Mouse (Mus musculus): ENCODE results near the gene Tbx18. TPM values are rescaled to one million over a fixed set of nuclear protein-coding genes. Genes with fewer than 3 reads are reported as not detected.

Gene Tbx18
- total and polyA plus RNA-seq, 3 experiments: not detected

DNA sequence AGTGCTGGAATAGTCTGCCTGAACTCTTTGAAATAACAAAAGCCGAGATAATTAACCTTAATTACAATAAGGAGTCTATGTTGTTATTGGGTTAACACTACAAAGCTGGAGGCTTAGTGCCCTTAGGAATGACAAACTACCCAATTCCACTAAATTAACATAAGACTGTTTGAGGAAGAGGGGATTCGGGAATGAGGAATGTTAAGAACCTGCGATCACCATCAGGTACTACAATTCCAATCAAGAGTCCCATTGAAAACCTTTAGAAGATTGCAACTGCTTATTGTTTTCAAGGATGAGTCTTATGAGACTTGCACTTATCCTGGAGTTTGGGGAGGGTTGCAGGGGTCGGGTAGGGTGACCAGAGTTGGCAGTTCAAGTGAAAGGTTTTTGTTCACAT, 24.6 kb upstream of the Tbx18 start:
- H3K27me3 ChIP-seq (ENCODE audit: control insufficient read depth in 1 of 2, insufficient read depth in 2 of 2, low read length in 2 of 2): no peaks in the 10 kb centered on the region
- no peaks in the 10 kb centered on the region for H3K9me3 ChIP-seq (replicated peaks; ENCODE audit: insufficient read depth, low read length)
- no peaks in the 10 kb centered on the region for H3K79me2 ChIP-seq (ENCODE audit: control insufficient read depth, insufficient read depth, low read length, poor library complexity)
- no peak overlapping the region for H3K27ac ChIP-seq (ENCODE audit: control insufficient read depth, low read depth, low read length)
- H3K4me1 ChIP-seq (ENCODE audit: control insufficient read depth in 1 of 2, insufficient read depth in 2 of 2, low read length in 2 of 2): no peaks in the 10 kb centered on the region
- H3K4me3 ChIP-seq (ENCODE audit: control insufficient read depth in 1 of 2, insufficient read depth in 1 of 2, low read depth in 2 of 2, low read length in 2 of 2): no peak overlapping the region
- no peak for DNase-seq (ENCODE audit: low read depth, low spot score)
- TF ChIP-seq KAT2A (conservative IDR thresholded peaks at IDR 0.05; ENCODE audit: low read depth, low read length) (no peak), POLR2A (IDR thresholded peaks at IDR 0.05; ENCODE audit: control insufficient read depth in 1 of 2, insufficient read depth in 1 of 2, low read depth in 1 of 2, low read length in 2 of 2, poor library complexity in 1 of 2) (no peak), ZMIZ1 (IDR thresholded peaks at IDR 0.05; ENCODE audit: low read depth, low read length) (no peak), RAD21 (IDR thresholded peaks at IDR 0.05; ENCODE audit: low read depth, low read length) (no peak), CHD2 (IDR thresholded peaks at IDR 0.05; ENCODE audit: low read length) (no peak), TAL1 (IDR thresholded peaks at IDR 0.05; ENCODE audit: low read length) (no peak), MYB (IDR thresholded peaks at IDR 0.05; ENCODE audit: low read depth, low read length) (no peak), USF2 (IDR thresholded peaks at IDR 0.05; ENCODE audit: borderline replicate concordance in 1 of 2, insufficient read depth in 1 of 2, low read depth in 1 of 2, low read length in 2 of 2) (no peak), MAFK (IDR thresholded peaks at IDR 0.05; ENCODE audit: borderline replicate concordance, low read depth, low read length) (no peak), ELF1 (IDR thresholded peaks at IDR 0.05; ENCODE audit: low read depth, low read length) (no peak), MYC (IDR thresholded peaks at IDR 0.05; ENCODE audit: low read depth, low read length) (no peak), TCF12 (IDR thresholded peaks at IDR 0.05; ENCODE audit: low read depth, low read length) (no peak), MAX (IDR thresholded peaks at IDR 0.05; ENCODE audit: low read length) (no peak), SMC3 (IDR thresholded peaks at IDR 0.05; ENCODE audit: low read depth, low read length) (no peak), SIN3A (IDR thresholded peaks at IDR 0.05; ENCODE audit: low read length) (no peak), USF1 (IDR thresholded peaks at IDR 0.05; ENCODE audit: low read depth, low read length) (no peak), POLR2AphosphoS5 (IDR thresholded peaks at IDR 0.05; ENCODE audit: borderline replicate concordance, low read depth, low read length) (no peak)
- H3K9ac ChIP-seq (ENCODE audit: control insufficient read depth, low read depth, low read length, poor library complexity, severe bottlenecking): no peak overlapping the region
- no peaks in the 10 kb centered on the region for H3K36me3 ChIP-seq (ENCODE audit: control insufficient read depth in 1 of 2, insufficient read depth in 2 of 2, low read length in 2 of 2)

GRCm38 (mm10) chr9:87741599-87741998, 10.5 kb upstream of the Tbx18 start:
- Histone ChIP-seq H3K9me3 (replicated peaks; ENCODE audit: insufficient read depth, low read length) (no peaks in the 10 kb centered on the region), H3K27me3 (ENCODE audit: control insufficient read depth in 1 of 2, insufficient read depth in 2 of 2, low read length in 2 of 2) (no peaks in the 10 kb centered on the region), H3K4me3 (ENCODE audit: control insufficient read depth in 1 of 2, insufficient read depth in 1 of 2, low read depth in 2 of 2, low read length in 2 of 2) (no peak overlapping the region), H3K36me3 (ENCODE audit: control insufficient read depth in 1 of 2, insufficient read depth in 2 of 2, low read length in 2 of 2) (no peaks in the 10 kb centered on the region), H3K27ac (ENCODE audit: control insufficient read depth, low read depth, low read length) (no peak overlapping the region), H3K9ac (ENCODE audit: control insufficient read depth, low read depth, low read length, poor library complexity, severe bottlenecking) (no peak overlapping the region), H3K4me1 (ENCODE audit: control insufficient read depth in 1 of 2, insufficient read depth in 2 of 2, low read length in 2 of 2) (no peaks in the 10 kb centered on the region), H3K79me2 (ENCODE audit: control insufficient read depth, insufficient read depth, low read length, poor library complexity) (no peaks in the 10 kb centered on the region)
- DNase-seq (ENCODE audit: low read depth, low spot score): no peak
- TF ChIP-seq MXI1 (IDR thresholded peaks at IDR 0.05; ENCODE audit: low read depth, low read length) (no peak), POLR2AphosphoS2 (IDR thresholded peaks at IDR 0.05; ENCODE audit: low read length) (no peak), MAZ (IDR thresholded peaks at IDR 0.05; ENCODE audit: low read depth, low read length) (no peak), GABPA (IDR thresholded peaks at IDR 0.05; ENCODE audit: low read depth, low read length) (no peak), RCOR1 (IDR thresholded peaks at IDR 0.05; ENCODE audit: low read depth, low read length) (no peak), ZKSCAN1 (IDR thresholded peaks at IDR 0.05; ENCODE audit: low read depth, low read length) (no peak), SMC3 (IDR thresholded peaks at IDR 0.05; ENCODE audit: low read depth, low read length) (no peak)

Data from MEL (cell line).